Mouse (Mus musculus) neural tube, embryonic 10.5 days (tissue): Measurements from ENCODE around the gene Cnot3.
"Not testable (repeated sequence)": the region's sequence is repeated elsewhere in the genome, so short reads cannot be mapped to it uniquely, and the experiment has no call there.

Experiments used
- DNase-seq: peaks from one replicate; pipeline ENCODE4 v3.0.0-alpha.2; 2017; ENCODE audit warnings: low spot score; ENCODE audit errors: extremely low spot score

The Cnot3 gene

GRCm38 (mm10) chr7:3644672-3645487 is at the start of gene Cnot3:
Gene Cnot3 (plus strand): TSS chr7:3645268.
- DNase-seq = peak; percentile 93

DNA sequence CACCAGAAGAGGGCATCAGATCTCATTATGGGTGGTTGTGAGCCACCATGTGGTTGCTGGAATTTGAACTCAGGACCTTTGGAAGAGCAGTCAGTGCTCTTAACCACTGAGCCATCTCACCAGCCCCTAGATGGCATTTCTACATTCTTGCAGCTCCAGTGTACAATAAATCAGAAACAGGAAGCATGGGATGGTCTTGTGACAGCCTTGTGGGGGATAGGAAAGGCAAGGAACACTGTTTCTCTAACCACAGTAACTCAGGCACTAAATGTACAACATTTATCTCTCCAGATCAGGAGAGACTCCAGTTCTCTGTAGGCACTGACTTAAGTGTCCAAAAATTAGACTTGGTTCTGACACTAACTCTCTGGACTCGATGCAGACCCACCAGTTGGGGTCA is 47.3 kb upstream of the Cnot3 start:
- DNase-seq = not testable (repeated sequence)

DNA sequence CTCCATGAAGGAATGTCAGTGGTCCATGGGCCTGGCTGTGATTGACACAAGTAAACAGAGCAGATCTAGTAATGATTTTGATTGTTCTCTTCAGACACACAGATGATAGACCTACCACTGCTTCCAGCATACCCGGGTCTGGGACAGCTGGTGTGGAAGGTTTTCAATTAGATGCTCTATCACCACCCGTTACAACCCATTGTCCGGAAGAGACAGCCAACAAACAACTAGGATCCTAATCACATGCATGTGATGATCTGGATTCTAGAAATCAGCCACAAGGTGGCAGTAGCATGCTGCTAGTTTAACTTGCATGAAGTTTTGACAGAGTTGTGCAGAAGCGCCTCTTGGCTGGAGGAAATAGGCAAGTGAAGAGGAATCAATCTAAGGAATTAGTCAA is 43.9 kb upstream of the Cnot3 start:
- DNase-seq = peak; percentile 51

DNA sequence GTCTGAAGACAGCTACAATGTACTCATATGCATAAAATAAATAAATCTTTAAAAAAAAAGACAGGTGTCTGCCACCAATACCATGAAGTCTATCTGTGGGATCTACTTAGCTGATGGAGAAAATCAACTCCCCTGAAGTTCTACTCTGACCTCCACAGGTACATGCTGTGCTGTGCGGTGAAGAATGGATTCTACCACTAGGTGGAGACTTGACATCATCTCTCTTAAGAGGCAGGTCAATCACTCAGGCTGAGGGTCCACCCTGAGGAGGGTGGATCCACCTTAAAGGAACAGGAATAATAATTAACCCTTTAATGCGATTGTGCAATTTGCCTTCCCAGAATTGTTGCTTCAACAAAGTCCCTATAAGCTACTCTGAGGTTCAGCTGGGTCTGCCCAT is 38.3 kb upstream of the Cnot3 start:
- no peak for DNase-seq

GRCm38 (mm10) chr7:3607391-3607790 is 37.7 kb upstream of the Cnot3 start:
- no peak for DNase-seq

DNA sequence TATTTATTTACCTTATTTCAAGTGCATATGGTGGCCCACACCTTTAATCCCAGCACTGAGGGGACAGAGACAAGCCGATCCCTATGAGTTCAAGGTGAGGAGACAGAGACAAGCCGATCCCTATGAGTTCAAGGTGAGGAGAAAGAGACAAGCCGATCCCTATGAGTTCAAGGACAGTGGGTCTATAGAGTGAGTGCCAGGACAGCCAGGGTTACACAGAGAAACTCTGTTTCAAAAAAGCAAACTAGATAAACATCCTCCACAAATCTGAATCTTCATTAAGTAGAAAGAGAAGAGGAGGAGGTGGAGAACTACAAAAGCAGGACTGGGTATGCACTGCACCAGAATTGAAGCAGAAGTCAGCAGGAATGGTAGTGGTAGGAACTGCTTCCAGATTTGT is 36.4 kb upstream of the Cnot3 start:
- no peak for DNase-seq

DNA sequence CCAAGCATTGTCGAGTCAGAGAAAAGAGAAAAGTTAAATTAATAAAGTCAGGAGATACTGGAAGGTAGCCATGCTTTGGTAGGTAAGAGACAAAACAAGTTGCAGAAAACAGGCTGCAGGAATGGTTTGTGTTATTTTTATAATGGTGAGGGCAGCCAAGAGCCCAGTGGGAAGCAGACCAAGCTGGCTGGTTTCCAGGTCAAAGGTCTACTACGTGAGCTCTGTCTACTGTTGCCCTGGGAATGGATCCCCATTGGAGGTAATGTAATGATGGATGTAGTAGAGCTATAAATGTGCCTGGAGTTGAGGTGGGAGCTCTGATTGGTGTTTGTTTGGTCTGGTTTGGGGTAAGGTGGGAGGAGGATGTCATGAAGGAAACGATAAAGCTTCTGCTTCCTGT is 36.0 kb upstream of the Cnot3 start:
- DNase-seq = no peak

GRCm38 (mm10) chr7:3610437-3610836 is 34.6 kb upstream of the Cnot3 start:
- DNase-seq = no peak

DNA sequence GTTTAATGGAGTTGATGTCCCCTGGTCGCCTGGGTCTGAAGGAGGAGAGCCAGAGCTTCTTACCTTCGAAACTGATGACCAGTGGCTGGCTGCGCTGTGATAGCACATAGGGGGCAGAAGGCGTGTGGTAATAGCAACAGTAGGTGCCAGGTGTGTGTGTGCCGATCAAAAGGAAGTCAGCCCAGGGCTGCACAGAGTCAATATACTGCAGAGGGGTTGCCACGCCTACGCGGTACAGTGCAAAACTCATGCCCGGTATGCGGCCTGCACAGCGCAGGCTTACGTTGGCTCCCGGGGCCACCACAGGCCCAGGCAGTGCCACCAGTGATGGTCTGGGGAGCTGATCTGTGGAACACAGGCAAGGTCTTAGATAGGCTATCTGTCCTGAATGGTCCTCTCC is 34.1 kb upstream of the Cnot3 start:
- DNase-seq = no peak

- no peak for DNase-seq
Observed at GRCm38 (mm10) chr7:3614021-3614420, 31.0 kb upstream of the Cnot3 start.

DNA sequence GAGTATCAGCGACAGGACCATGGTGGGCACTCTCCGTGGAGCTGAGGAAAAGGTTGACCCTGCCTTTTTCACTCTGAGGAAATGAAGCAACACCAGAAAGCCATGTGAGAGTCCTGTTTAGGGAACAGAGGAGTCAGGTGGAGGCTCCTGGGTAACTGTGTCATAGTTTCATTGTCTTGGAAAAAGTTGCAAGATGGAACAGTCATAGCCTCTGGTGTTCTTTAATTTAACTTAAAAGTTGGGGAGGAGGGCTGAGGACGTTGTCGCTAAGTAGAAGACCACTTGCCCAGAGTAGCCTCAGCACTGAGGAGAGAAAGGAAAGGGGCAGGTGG is 29.0 kb upstream of the Cnot3 start, which contains the start of gene Oscar:
Oscar (minus strand) TSS at position 101 of the 332 bp plus-strand sequence.
- DNase-seq = no peak

GRCm38 (mm10) chr7:3616389-3617241 is 28.5 kb upstream of the Cnot3 start:
- DNase-seq = no peak

- peak; percentile 73 for DNase-seq
Observed at GRCm38 (mm10) chr7:3617242-3617995, 27.6 kb upstream of the Cnot3 start, which contains the start of gene Ndufa3. Gene Ndufa3 (plus strand): TSS chr7:3617373.

GRCm38 (mm10) chr7:3629030-3629429 is 16.0 kb upstream of the Cnot3 start:
- peak; percentile 24 for DNase-seq

- peak; percentile 96 for DNase-seq
Observed at GRCm38 (mm10) chr7:3629543-3630477, 15.3 kb upstream of the Cnot3 start, which contains the start of the genes Tfpt and Prpf31. Gene Tfpt (minus strand): TSS chr7:3629929. Gene Prpf31 (plus strand): TSS chr7:3629985.

- no peak for DNase-seq
Observed at GRCm38 (mm10) chr7:3630478-3630815, 14.6 kb upstream of the Cnot3 start.

DNA sequence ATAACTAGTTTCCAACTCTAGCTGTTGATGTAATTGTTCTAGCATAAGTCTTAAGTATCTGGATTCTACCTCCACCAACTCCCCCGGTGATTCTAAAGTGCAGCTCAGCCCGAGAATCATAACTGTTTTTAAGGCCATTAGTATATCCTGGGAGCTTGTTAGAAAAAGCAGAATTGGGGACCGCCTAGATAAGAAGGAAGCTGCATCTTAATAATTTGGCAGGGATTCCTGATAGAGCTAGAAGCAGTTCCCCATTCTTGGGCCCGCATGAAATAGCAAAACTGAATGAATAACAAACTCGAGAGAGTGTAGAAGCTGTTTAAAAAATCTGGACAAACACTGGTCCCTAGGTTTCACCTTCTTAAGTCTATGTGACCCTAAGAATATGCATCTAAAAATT is 1.7 kb upstream of the Cnot3 start:
- DNase-seq = no peak

DNA sequence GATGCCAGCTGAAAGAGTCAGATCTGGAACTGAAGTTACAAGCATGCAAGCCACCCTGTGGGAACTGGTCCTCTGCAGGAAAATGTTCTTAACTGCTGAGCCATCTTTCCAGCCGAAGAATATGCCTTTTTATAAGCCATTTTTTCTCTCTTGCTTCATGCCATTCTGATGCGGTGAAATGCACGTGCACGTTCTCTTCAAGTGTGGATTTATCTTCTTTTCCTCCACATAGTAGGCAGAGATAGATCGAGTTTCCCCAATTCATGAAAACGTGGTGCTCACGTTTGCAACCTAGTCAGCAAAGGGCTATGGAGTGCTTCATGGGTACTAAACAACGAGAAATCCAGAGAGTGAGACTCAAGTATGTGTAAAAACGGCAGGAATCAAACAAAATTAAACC is 1.2 kb upstream of the Cnot3 start:
- DNase-seq = no peak

DNA sequence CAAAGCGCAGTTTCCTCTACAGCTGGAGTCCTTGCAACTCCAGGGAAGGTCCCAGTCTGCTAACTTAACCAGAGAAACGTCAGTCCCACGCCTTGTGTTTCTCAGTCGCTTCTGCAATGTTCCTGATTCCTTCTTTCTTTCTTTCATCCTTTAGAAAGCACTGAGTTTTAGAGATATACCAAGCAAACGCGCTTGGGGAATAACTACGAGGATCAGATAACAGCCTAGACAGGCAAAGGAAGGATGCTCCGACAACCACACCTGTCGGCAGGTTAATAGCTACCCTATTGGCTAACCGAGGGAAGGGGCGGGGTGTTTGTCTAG is 758 bp upstream of the Cnot3 start:
- DNase-seq = no peak

DNA sequence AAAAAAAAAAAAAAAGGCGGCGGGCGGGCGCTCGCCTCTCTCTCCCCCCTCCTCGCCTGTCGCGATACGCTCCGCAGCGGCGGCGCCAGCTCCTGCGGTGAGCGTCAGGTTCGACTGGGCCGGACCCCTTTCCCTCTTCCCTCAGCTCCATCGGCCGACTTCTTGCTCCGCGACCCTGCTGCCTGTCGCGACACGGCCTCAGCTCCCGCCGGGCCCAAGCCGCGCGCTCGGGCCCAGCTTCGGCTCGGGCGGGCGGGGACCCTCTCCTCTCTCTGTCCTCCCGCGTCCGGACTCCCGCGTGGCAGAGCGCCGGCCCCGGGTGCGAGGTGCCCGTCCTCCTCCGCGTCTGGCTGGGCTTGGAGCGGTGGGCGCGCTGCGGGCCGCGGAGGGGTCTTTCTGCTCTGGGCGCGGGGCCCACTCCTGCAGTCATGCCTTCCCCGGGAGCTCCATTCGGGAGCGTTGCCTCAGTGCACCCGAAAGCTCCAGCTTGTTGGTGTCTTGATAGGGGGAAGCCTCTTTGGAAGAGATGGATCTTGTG is 489 bp downstream of the Cnot3 start:
- DNase-seq = no peak

- no peak for DNase-seq
Observed at GRCm38 (mm10) chr7:3646188-3646587, 1.1 kb downstream of the Cnot3 start.
